Mouse (Mus musculus): Measurements from ENCODE around the gene Hoxb5. TPM values are rescaled to one million over a fixed set of nuclear protein-coding genes. Genes with fewer than 3 reads are reported as not detected.

Gene Hoxb5
- polyA plus RNA-seq, 1 experiment from 2014 or later, result 2.4 TPM

DNA sequence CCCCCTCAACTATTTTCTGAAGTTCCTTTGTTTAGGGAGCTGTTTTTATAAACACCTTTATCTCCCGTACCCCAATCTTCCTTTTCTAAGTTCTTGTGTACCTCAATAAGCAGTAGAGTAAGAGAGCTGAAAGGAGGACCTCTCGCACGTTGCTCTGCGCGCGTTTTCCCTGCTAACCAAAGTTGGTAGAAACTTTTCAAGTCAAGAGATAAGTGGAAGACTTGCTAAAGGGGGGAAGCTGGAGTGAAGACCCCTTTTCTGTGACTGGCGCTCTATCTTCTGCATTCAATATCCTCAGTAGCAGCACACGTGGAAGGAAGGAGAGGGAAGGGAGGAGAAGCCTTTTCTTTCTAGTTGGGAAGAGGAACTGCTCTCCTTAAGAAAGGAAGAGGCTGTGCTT lies 21.8 kb downstream of the Hoxb5 start:
- Histone ChIP-seq H3K36me3 (ENCODE audit: control insufficient read depth, insufficient read depth, low read length) (no peaks in the 10 kb centered on the region), H3K27me3 (ENCODE audit: control insufficient read depth, insufficient read depth, low read length) (peaks cover 90% of the 10 kb centered on the region), H3K4me1 (ENCODE audit: control insufficient read depth, insufficient read depth, low read length) (peaks cover 3% of the 10 kb centered on the region; the same call in 1 of the 2 replicates), H3K9ac (ENCODE audit: low read depth, low read length) (no peak overlapping the region), H3K4me3 (ENCODE audit: low read depth, low read length) (no peak overlapping the region), H3K27ac (ENCODE audit: low read depth, low read length) (no peak overlapping the region), H3K4me2 (peak overlapping the region; percentile 14; the same call in 1 of the 2 replicates), H3K9me3 (replicated peaks; ENCODE audit: control insufficient read depth, low read length) (no peaks in the 10 kb centered on the region)
- WGBS (ENCODE audit: insufficient replicate concordance), result 6% methylated on average over 8 of the region's 8 CpGs
- no peak for ATAC-seq (replicated peaks; ENCODE audit: insufficient number of reproducible peaks, low FRiP score, low TSS enrichment)

DNA sequence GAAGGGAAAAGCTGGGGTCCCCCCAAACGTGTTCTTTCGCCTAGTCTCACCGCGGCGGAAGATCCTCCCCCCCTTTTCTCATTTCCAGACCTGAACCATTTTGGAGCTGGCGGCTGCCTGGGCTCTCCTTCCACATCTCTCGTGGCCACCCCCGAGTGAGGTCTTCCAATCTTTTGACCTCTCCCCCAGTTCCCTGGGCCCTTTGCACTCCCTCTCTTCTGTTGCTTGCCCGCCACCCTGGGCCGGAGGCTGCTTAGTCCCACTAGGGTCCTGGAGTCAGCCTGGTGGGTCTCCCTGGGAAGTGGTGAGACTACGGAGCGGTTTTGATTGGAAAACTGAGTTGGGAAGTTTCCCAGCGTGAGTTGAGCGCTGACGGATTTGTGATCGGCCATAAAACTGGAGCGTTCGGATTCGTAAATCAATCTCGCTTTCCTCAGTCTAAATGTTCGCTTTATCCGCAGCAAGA lies 22.6 kb downstream of the Hoxb5 start:
- ATAC-seq (replicated peaks; ENCODE audit: insufficient number of reproducible peaks, low FRiP score, low TSS enrichment), result no peak
- 6% methylated on average over 22 of the region's 22 CpGs for WGBS (ENCODE audit: insufficient replicate concordance)
- H3K9ac ChIP-seq (ENCODE audit: low read depth, low read length), result 0 out of 2 replicates have a peak overlapping the region, but pooled peaks have one; percentile 30
- no peaks in the 10 kb centered on the region for H3K36me3 ChIP-seq (ENCODE audit: control insufficient read depth, insufficient read depth, low read length)
- peaks cover 3% of the 10 kb centered on the region; the same call in 1 of the 2 replicates for H3K4me1 ChIP-seq (ENCODE audit: control insufficient read depth, insufficient read depth, low read length)
- H3K4me2 ChIP-seq, result peak overlapping the region; percentile 42
- H3K9me3 ChIP-seq (replicated peaks; ENCODE audit: control insufficient read depth, low read length), result no peaks in the 10 kb centered on the region
- H3K27ac ChIP-seq (ENCODE audit: low read depth, low read length), result peak overlapping the region; percentile 18; the same call in 1 of the 2 replicates
- peak overlapping the region; percentile 21 for H3K4me3 ChIP-seq (ENCODE audit: low read depth, low read length)
- H3K27me3 ChIP-seq (ENCODE audit: control insufficient read depth, insufficient read depth, low read length), result peaks cover 92% of the 10 kb centered on the region

DNA sequence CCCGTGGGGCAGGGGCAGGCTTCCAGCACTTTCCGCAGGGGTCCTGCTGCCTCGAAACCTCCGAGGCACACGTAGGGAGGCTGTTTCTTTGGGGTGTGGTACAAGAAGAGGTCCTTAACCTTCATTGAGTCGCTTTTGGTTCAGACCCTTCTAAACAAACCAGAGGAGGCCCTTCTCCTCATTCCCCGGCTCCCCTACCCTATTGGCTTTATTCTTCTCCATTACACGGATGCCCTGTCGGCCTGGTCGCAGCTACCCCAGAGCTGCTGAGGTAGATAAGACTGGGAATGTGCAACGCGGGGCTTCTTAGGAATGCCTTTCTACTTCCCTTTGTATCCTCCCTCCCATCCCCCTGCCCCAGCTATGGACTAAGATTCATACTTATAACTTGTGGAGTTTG lies 23.6 kb downstream of the Hoxb5 start:
- Histone ChIP-seq H3K9me3 (replicated peaks; ENCODE audit: control insufficient read depth, low read length) (no peaks in the 10 kb centered on the region), H3K27me3 (ENCODE audit: control insufficient read depth, insufficient read depth, low read length) (peaks cover 93% of the 10 kb centered on the region), H3K9ac (ENCODE audit: low read depth, low read length) (0 out of 2 replicates have a peak overlapping the region, but pooled peaks have one; percentile 2), H3K36me3 (ENCODE audit: control insufficient read depth, insufficient read depth, low read length) (no peaks in the 10 kb centered on the region), H3K4me2 (peak overlapping the region; percentile 29; the same call in 1 of the 2 replicates), H3K4me3 (ENCODE audit: low read depth, low read length) (no peak overlapping the region), H3K4me1 (ENCODE audit: control insufficient read depth, insufficient read depth, low read length) (peaks cover 3% of the 10 kb centered on the region; the same call in 1 of the 2 replicates), H3K27ac (ENCODE audit: low read depth, low read length) (peak overlapping the region; percentile 41; the same call in 1 of the 2 replicates)
- under 1% methylated on average over 12 of the region's 12 CpGs for WGBS (ENCODE audit: insufficient replicate concordance)
- ATAC-seq (replicated peaks; ENCODE audit: insufficient number of reproducible peaks, low FRiP score, low TSS enrichment), result no peak

DNA sequence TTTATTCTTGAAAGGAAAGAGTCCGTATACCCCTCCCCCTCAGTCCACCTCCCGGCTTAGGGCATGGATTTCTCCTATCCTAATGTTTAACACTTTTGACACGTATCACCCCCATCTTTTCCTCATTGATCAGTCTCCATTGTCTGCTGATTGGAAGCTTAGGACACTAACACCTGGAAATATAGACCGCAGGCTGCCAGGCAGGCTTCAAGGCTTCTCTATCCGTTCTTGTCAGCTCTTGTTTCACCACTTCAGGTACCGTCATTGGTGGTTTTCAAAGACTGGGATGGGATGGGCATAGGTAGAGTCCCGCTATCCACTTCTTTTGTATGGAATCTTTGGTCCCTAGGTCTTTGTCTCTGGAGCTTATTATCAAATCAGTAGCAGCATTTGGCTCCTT lies 24.0 kb downstream of the Hoxb5 start:
- Histone ChIP-seq H3K27me3 (ENCODE audit: control insufficient read depth, insufficient read depth, low read length) (peaks cover 93% of the 10 kb centered on the region), H3K4me3 (ENCODE audit: low read depth, low read length) (no peak overlapping the region), H3K4me1 (ENCODE audit: control insufficient read depth, insufficient read depth, low read length) (peaks cover 3% of the 10 kb centered on the region; the same call in 1 of the 2 replicates), H3K36me3 (ENCODE audit: control insufficient read depth, insufficient read depth, low read length) (no peaks in the 10 kb centered on the region), H3K9ac (ENCODE audit: low read depth, low read length) (no peak overlapping the region), H3K27ac (ENCODE audit: low read depth, low read length) (no peak overlapping the region), H3K9me3 (replicated peaks; ENCODE audit: control insufficient read depth, low read length) (no peaks in the 10 kb centered on the region), H3K4me2 (0 out of 2 replicates have a peak overlapping the region, but pooled peaks have one; percentile 29)
- WGBS (ENCODE audit: insufficient replicate concordance), result 6% methylated on average over 7 of the region's 7 CpGs
- ATAC-seq (replicated peaks; ENCODE audit: insufficient number of reproducible peaks, low FRiP score, low TSS enrichment), result no peak

DNA sequence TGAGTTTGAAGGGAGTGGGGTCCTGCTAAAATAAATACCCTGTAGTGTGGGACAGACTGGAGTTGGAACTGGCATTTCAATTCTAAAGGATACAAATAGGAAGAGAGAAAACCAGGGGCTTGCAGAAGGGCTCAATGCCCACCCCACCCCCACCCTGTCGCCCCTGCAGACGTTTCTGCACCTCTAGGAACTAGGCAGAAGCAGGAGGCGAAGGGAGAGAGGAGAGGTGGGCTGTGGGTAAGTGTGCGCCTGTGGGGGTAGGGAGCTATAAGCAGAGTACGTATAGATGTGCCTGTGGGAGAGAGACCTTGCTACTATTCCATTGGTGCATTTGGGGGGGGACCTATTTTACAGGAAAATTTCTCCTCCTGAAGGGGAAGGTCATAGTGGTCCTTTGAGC lies 24.6 kb downstream of the Hoxb5 start:
- H3K27ac ChIP-seq (ENCODE audit: low read depth, low read length), result no peak overlapping the region
- H3K9me3 ChIP-seq (replicated peaks; ENCODE audit: control insufficient read depth, low read length), result no peaks in the 10 kb centered on the region
- 5% methylated on average over 5 of the region's 5 CpGs for WGBS (ENCODE audit: insufficient replicate concordance)
- no peak for ATAC-seq (replicated peaks; ENCODE audit: insufficient number of reproducible peaks, low FRiP score, low TSS enrichment)
- peak overlapping the region; percentile 12; the same call in 1 of the 2 replicates for H3K9ac ChIP-seq (ENCODE audit: low read depth, low read length)
- no peak overlapping the region for H3K4me3 ChIP-seq (ENCODE audit: low read depth, low read length)
- H3K4me2 ChIP-seq, result peak overlapping the region; percentile 20; the same call in 1 of the 2 replicates
- H3K27me3 ChIP-seq (ENCODE audit: control insufficient read depth, insufficient read depth, low read length), result peaks cover 93% of the 10 kb centered on the region
- H3K4me1 ChIP-seq (ENCODE audit: control insufficient read depth, insufficient read depth, low read length), result peaks cover 3% of the 10 kb centered on the region; the same call in 1 of the 2 replicates
- H3K36me3 ChIP-seq (ENCODE audit: control insufficient read depth, insufficient read depth, low read length), result no peaks in the 10 kb centered on the region

DNA sequence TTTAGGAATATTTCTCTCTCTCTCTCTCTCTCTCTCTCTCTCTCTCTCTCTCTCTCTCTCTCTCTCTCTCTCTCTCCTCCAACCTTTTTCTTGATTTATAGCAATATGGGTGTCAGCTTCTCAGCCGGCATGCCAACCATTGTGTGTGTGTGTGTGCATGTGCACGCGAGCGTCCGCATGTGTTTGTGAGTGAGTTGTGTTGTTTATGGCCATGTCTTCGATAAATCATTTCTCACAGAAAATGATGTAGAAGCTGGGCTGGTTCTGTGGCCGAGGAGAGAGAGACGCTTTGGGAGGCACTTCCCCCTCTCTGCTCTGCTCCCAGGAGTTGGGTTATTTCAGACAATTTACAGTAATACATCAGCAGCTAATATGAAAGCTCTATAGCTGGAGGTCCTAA lies 25.5 kb downstream of the Hoxb5 start:
- ATAC-seq (replicated peaks; ENCODE audit: insufficient number of reproducible peaks, low FRiP score, low TSS enrichment), result no peak
- no peak overlapping the region; the same call in 1 of the 2 replicates for H3K4me2 ChIP-seq
- no peaks in the 10 kb centered on the region for H3K36me3 ChIP-seq (ENCODE audit: control insufficient read depth, insufficient read depth, low read length)
- WGBS (ENCODE audit: insufficient replicate concordance), result 6% methylated on average over 8 of the region's 8 CpGs
- H3K27ac ChIP-seq (ENCODE audit: low read depth, low read length), result peak overlapping the region; percentile 41; the same call in 1 of the 2 replicates
- H3K9me3 ChIP-seq (replicated peaks; ENCODE audit: control insufficient read depth, low read length), result no peaks in the 10 kb centered on the region
- peaks cover 95% of the 10 kb centered on the region for H3K27me3 ChIP-seq (ENCODE audit: control insufficient read depth, insufficient read depth, low read length)
- H3K4me3 ChIP-seq (ENCODE audit: low read depth, low read length), result no peak overlapping the region
- H3K9ac ChIP-seq (ENCODE audit: low read depth, low read length), result no peak overlapping the region
- peaks cover 3% of the 10 kb centered on the region; the same call in 1 of the 2 replicates for H3K4me1 ChIP-seq (ENCODE audit: control insufficient read depth, insufficient read depth, low read length)

DNA sequence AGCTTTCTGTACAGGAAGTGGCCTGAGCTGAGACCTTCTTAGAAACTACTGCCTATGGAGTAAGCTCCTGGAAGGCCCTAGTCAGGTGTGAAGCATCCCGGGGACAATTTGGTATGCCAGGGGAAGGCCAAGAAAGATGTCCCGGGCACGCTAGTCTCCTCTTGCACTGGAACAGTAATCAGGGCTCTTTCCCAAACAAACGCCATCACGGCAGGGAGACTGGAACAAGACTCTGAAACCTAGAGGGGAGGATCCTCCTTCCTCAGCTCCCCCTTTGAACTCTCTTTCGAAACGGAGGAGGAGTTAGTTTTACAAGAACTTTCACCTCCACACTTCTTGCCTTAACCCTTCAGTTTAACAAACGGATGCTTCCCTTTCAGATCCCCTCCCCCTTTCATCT lies 29.0 kb downstream of the Hoxb5 start:
- no peaks in the 10 kb centered on the region for H3K9me3 ChIP-seq (replicated peaks; ENCODE audit: control insufficient read depth, low read length)
- peak overlapping the region; percentile 22; the same call in 1 of the 2 replicates for H3K9ac ChIP-seq (ENCODE audit: low read depth, low read length)
- peaks cover 98% of the 10 kb centered on the region for H3K27me3 ChIP-seq (ENCODE audit: control insufficient read depth, insufficient read depth, low read length)
- 0 out of 2 replicates have a peak overlapping the region, but pooled peaks have one; percentile 40 for H3K4me3 ChIP-seq (ENCODE audit: low read depth, low read length)
- 2% methylated on average over 8 of the region's 8 CpGs for WGBS (ENCODE audit: insufficient replicate concordance)
- H3K27ac ChIP-seq (ENCODE audit: low read depth, low read length), result peak overlapping the region; percentile 29; the same call in 1 of the 2 replicates
- ATAC-seq (replicated peaks; ENCODE audit: insufficient number of reproducible peaks, low FRiP score, low TSS enrichment), result no peak
- H3K4me1 ChIP-seq (ENCODE audit: control insufficient read depth, insufficient read depth, low read length), result 0 out of 2 replicates have a peak, but pooled peaks cover 4% of the 10 kb centered on the region
- H3K36me3 ChIP-seq (ENCODE audit: control insufficient read depth, insufficient read depth, low read length), result no peaks in the 10 kb centered on the region
- peak overlapping the region; percentile 66 for H3K4me2 ChIP-seq

DNA sequence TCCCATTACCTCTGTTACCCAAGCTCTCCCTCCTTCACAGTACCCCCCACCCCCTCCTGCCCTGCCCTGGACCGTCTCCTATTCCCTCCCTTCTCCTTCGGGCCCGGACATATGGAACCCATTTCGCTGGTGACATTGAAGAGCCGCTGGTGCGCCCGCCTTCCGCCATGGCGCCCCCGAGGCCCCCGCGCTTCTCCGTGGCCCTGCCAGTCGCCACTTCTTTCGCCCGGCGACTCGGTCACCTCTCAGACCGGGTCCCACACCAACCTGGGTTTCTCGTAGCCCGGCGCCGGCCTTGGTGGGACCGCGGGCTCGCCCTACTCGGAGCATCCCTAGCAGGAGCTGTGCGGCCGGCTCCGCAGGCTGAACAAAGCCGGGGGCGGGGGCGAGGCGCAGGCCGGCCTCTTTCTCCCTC lies 29.5 kb downstream of the Hoxb5 start:
- H3K36me3 ChIP-seq (ENCODE audit: control insufficient read depth, insufficient read depth, low read length), result no peaks in the 10 kb centered on the region
- H3K9ac ChIP-seq (ENCODE audit: low read depth, low read length), result peak overlapping the region; percentile 69
- peaks cover 98% of the 10 kb centered on the region for H3K27me3 ChIP-seq (ENCODE audit: control insufficient read depth, insufficient read depth, low read length)
- peak overlapping the region; percentile 66 for H3K4me2 ChIP-seq
- WGBS (ENCODE audit: insufficient replicate concordance), result under 1% methylated on average over 35 of the region's 35 CpGs
- ATAC-seq (replicated peaks; ENCODE audit: insufficient number of reproducible peaks, low FRiP score, low TSS enrichment), result no peak
- no peaks in the 10 kb centered on the region for H3K9me3 ChIP-seq (replicated peaks; ENCODE audit: control insufficient read depth, low read length)
- H3K27ac ChIP-seq (ENCODE audit: low read depth, low read length), result peak overlapping the region; percentile 57
- peak overlapping the region; percentile 40 for H3K4me3 ChIP-seq (ENCODE audit: low read depth, low read length)
- H3K4me1 ChIP-seq (ENCODE audit: control insufficient read depth, insufficient read depth, low read length), result 0 out of 2 replicates have a peak, but pooled peaks cover 4% of the 10 kb centered on the region
